ENCODE assay signal across 10 mouse cellular contexts in genomic region chr1:184998631-184999030, GRCm38 (mm10). TPM values are rescaled to one million over a fixed set of nuclear protein-coding genes. Genes with fewer than 3 reads are reported as not detected.
DNase-seq lines count a peak whose midpoint lies in the region; ATAC-seq lines count a peak whose summit lies in the region.
"Had no signal": no experiment of that assay in that cellular context is flagged by ENCODE, and none has a peak within 500 bp of the region (broad histone marks: within the 10 kb centered on the region; RNA-seq: fewer than 3 reads in every experiment).

No protein-coding gene starts in this region.

- H3K9me3 ChIP-seq in kidney, embryonic 15.5 days (replicated peaks), result no peaks in the 10 kb centered on the region
- no peaks in the 10 kb centered on the region for H3K9me3 ChIP-seq in embryonic facial prominence, embryonic 13.5 days
- no peaks in the 10 kb centered on the region for H3K9me3 ChIP-seq in intestine, embryonic 15.5 days
- no peaks in the 10 kb centered on the region for H3K9me3 ChIP-seq in neural tube, embryonic 12.5 days

- peak overlapping the region; percentile 65 for H3K4me3 ChIP-seq in kidney, embryonic 15.5 days (replicated peaks)
- peak overlapping the region; percentile 88 for H3K4me3 ChIP-seq in embryonic facial prominence, embryonic 13.5 days
- H3K4me3 ChIP-seq in intestine, embryonic 15.5 days (replicated peaks), result peak overlapping the region; percentile 86
- peak overlapping the region; percentile 85 for H3K4me3 ChIP-seq in neural tube, embryonic 12.5 days

- no peaks in the 10 kb centered on the region for H3K36me3 ChIP-seq in kidney, embryonic 15.5 days
- no peaks in the 10 kb centered on the region for H3K36me3 ChIP-seq in embryonic facial prominence, embryonic 13.5 days
- H3K36me3 ChIP-seq in intestine, embryonic 15.5 days, result no peaks in the 10 kb centered on the region
- no peaks in the 10 kb centered on the region for H3K36me3 ChIP-seq in neural tube, embryonic 12.5 days

- 25% methylated on average over 2 of the region's 2 CpGs for WGBS in kidney, embryonic 15.5 days
- WGBS in embryonic facial prominence, embryonic 13.5 days, result 4% methylated on average over 2 of the region's 2 CpGs
- WGBS in intestine, embryonic 15.5 days, result 23% methylated on average over 2 of the region's 2 CpGs
- 5% methylated on average over 2 of the region's 2 CpGs for WGBS in neural tube, embryonic 12.5 days

- H3K27ac ChIP-seq in kidney, embryonic 15.5 days, result no peak overlapping the region
- H3K27ac ChIP-seq in embryonic facial prominence, embryonic 13.5 days, result no peak overlapping the region
- H3K27ac ChIP-seq in intestine, embryonic 15.5 days, result no peak overlapping the region; the same call in 1 of the 2 replicates
- H3K27ac ChIP-seq in neural tube, embryonic 12.5 days, result peak overlapping the region; percentile 72; the same call in 1 of the 2 replicates

- H3K27me3 ChIP-seq in kidney, embryonic 15.5 days, result peaks cover 13% of the 10 kb centered on the region
- no peaks in the 10 kb centered on the region for H3K27me3 ChIP-seq in embryonic facial prominence, embryonic 13.5 days
- no peaks in the 10 kb centered on the region for H3K27me3 ChIP-seq in intestine, embryonic 15.5 days (replicated peaks)
- no peaks in the 10 kb centered on the region for H3K27me3 ChIP-seq in neural tube, embryonic 12.5 days (replicated peaks)

- peak overlapping the region; percentile 84 for H3K9ac ChIP-seq in kidney, embryonic 15.5 days
- H3K9ac ChIP-seq in embryonic facial prominence, embryonic 13.5 days, result peak overlapping the region; percentile 93
- H3K9ac ChIP-seq in intestine, embryonic 15.5 days, result peak overlapping the region; percentile 79
- H3K9ac ChIP-seq in neural tube, embryonic 12.5 days, result peak overlapping the region; percentile 92

- no peak for DNase-seq in kidney, postnatal 25 days
- DNase-seq in spleen, postnatal 10 days (ENCODE audit: low spot score in 2 of 2), result no peak
- no peak for DNase-seq in embryo, embryonic 11 days

- H3K4me1 ChIP-seq in kidney, embryonic 15.5 days, result peaks cover 24% of the 10 kb centered on the region
- peaks cover 28% of the 10 kb centered on the region for H3K4me1 ChIP-seq in embryonic facial prominence, embryonic 13.5 days
- peaks cover 7% of the 10 kb centered on the region for H3K4me1 ChIP-seq in intestine, embryonic 15.5 days (replicated peaks)
- H3K4me1 ChIP-seq in neural tube, embryonic 12.5 days, result peaks cover 14% of the 10 kb centered on the region

- ATAC-seq in kidney, embryonic 15.5 days (replicated peaks; ENCODE audit: low FRiP score), result peak; percentile 19; the same call in 1 of the 2 replicates
- ATAC-seq in embryonic facial prominence, embryonic 13.5 days (ENCODE audit: insufficient number of reproducible peaks, insufficient read depth, low FRiP score, low TSS enrichment, low read depth), result no peak
- ATAC-seq in intestine, embryonic 15.5 days, result peak; percentile 31; the same call in 1 of the 2 replicates
- ATAC-seq in neural tube, embryonic 12.5 days (ENCODE audit: low FRiP score, low read depth), result no peak
- no peak for ATAC-seq in megakaryocyte progenitor cell, adult 5-6 weeks (replicated peaks; ENCODE audit: poor library complexity)

- peak overlapping the region; percentile 72 for H3K4me2 ChIP-seq in kidney, embryonic 15.5 days
- H3K4me2 ChIP-seq in embryonic facial prominence, embryonic 13.5 days, result peak overlapping the region; percentile 75
- H3K4me2 ChIP-seq in intestine, embryonic 15.5 days (replicated peaks), result peak overlapping the region; percentile 82
- H3K4me2 ChIP-seq in neural tube, embryonic 12.5 days (replicated peaks), result peak overlapping the region; percentile 77

RNA-seq across cellular contexts. Expression of gene Mark1, which starts 0.7 kb away (rescaled TPM):
- polyA plus RNA-seq in kidney, embryonic 15.5 days (2015; fragmentation: Nextera tagmentation; extraction: Ambion mirVana), result 1.7 and 2.0 TPM in 2 replicates
- 4.5 and 6.3 TPM in 2 replicates for polyA plus RNA-seq in embryonic facial prominence, embryonic 13.5 days (2015; fragmentation: Nextera tagmentation; extraction: Ambion mirVana)
- polyA plus RNA-seq in intestine, embryonic 15.5 days (2015; fragmentation: Nextera tagmentation; extraction: Ambion mirVana), result 2.7 and 2.8 TPM in 2 replicates
- 11.3 and 13.3 TPM in 2 replicates for polyA plus RNA-seq in neural tube, embryonic 12.5 days (2016; fragmentation: Nextera tagmentation; extraction: Ambion mirVana)
- total RNA-seq in megakaryocyte progenitor cell, adult 5-6 weeks (2015), result 0.10 TPM in 1 of 2 replicates, not detected in the other
- total RNA-seq in megakaryocyte progenitor cell, adult 5-6 weeks (2017), result not detected in 2 replicates
- total RNA-seq: MEL; neutrophil, adult 5-6 weeks had no signal

Comparison
In these comparisons a context has a peak if more than half of its experiments do, and no peak if none do; other contexts are left out.
1. ATAC-seq: peak in kidney, embryonic 15.5 days (single experiment) and intestine, embryonic 15.5 days (single experiment); none in embryonic facial prominence, embryonic 13.5 days (single experiment), neural tube, embryonic 12.5 days (single experiment) and megakaryocyte progenitor cell, adult 5-6 weeks (single experiment).
2. Peak in every context shown above with its lines, with median percentiles within 50 percentile points of each other: H3K4me2 ChIP-seq, H3K4me3 ChIP-seq and H3K9ac ChIP-seq.